Mouse (Mus musculus): Measurements from ENCODE around the gene Prr29. TPM values are rescaled to one million over a fixed set of nuclear protein-coding genes. Genes with fewer than 3 reads are reported as not detected.

The Prr29 gene
- polyA plus RNA-seq, 1 experiment from 2014 or later = 2.0 TPM

DNA sequence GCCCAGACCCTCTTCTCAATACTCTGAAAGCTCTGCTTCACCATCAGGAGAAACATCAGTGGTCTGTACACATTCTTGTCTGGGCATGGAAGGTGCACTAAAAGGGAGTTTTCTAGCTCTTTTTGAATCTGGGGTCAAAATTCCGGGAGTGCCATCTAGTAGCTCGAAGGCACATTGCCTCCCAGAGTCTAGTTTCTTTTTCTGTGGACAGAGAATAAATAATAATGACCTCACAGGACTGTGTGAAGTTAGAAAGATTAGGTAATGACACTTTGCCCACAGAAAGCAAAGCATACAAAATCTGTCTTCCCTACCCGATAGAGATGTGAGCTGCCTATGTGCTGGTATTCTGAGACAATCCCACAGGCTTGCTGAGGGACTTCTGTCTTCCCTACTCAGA lies 45.2 kb downstream of the Prr29 start:
- no peak for ATAC-seq (ENCODE audit: low read depth)
- Histone ChIP-seq H3K27ac (ENCODE audit: low read length) (no peak overlapping the region), H3K9ac (ENCODE audit: low read length) (no peak overlapping the region), H3K4me2 (ENCODE audit: low read depth, low read length) (no peak overlapping the region), H3K4me1 (replicated peaks; ENCODE audit: control insufficient read depth, insufficient read depth, low read length) (no peaks in the 10 kb centered on the region), H3K27me3 (ENCODE audit: control insufficient read depth, insufficient read depth, low read depth, low read length) (no peaks in the 10 kb centered on the region), H3K4me3 (ENCODE audit: low read length) (no peak overlapping the region), H3K9me3 (ENCODE audit: control insufficient read depth, low read length) (no peaks in the 10 kb centered on the region), H3K36me3 (ENCODE audit: control insufficient read depth, insufficient read depth, low read length) (peaks cover 13% of the 10 kb centered on the region; the same call in 1 of the 2 replicates)
- 68% methylated on average over 3 of the region's 3 CpGs for WGBS

DNA sequence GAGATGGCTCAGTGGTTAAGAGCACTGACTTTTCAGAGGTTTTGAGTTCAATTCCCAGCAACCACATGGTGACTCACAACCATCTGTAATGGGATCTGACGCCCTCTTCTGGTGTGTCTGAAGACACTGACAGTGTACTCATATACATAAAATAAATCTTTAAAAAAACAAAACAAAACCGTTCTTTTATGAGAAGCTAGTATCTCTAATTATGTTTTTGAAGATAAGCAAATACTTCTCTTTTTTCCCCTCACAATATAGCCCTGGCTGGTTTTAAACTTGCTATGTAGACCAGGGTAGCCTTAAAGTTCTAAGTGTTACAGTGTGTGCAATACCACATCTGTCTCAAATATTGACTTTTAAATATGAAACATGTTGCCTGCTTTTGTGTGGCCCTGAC lies 45.9 kb downstream of the Prr29 start:
- Histone ChIP-seq H3K4me1 (replicated peaks; ENCODE audit: control insufficient read depth, insufficient read depth, low read length) (no peaks in the 10 kb centered on the region), H3K9ac (ENCODE audit: low read length) (no peak overlapping the region), H3K4me2 (ENCODE audit: low read depth, low read length) (no peak overlapping the region), H3K4me3 (ENCODE audit: low read length) (no peak overlapping the region), H3K9me3 (ENCODE audit: control insufficient read depth, low read length) (no peaks in the 10 kb centered on the region), H3K27ac (ENCODE audit: low read length) (no peak overlapping the region), H3K27me3 (ENCODE audit: control insufficient read depth, insufficient read depth, low read depth, low read length) (no peaks in the 10 kb centered on the region), H3K36me3 (ENCODE audit: control insufficient read depth, insufficient read depth, low read length) (peaks cover 13% of the 10 kb centered on the region; the same call in 1 of the 2 replicates)
- WGBS = 76% methylated on average over 2 of the region's 2 CpGs
- no peak for ATAC-seq (ENCODE audit: low read depth)

GRCm38 (mm10) chr11:106412641-106413360 lies 47.5 kb downstream of the Prr29 start:
- H3K27me3 ChIP-seq (ENCODE audit: control insufficient read depth, insufficient read depth, low read depth, low read length) = no peaks in the 10 kb centered on the region
- no peak overlapping the region for H3K4me2 ChIP-seq (ENCODE audit: low read depth, low read length)
- whole genome bisulfite sequencing = 81% methylated on average over 3 of the region's 3 CpGs
- no peak overlapping the region for H3K4me3 ChIP-seq (ENCODE audit: low read length)
- no peak for ATAC-seq (ENCODE audit: low read depth)
- H3K36me3 ChIP-seq (ENCODE audit: control insufficient read depth, insufficient read depth, low read length) = peaks cover 6% of the 10 kb centered on the region; the same call in 1 of the 2 replicates
- no peak overlapping the region for H3K9ac ChIP-seq (ENCODE audit: low read length)
- H3K27ac ChIP-seq (ENCODE audit: low read length) = no peak overlapping the region
- no peaks in the 10 kb centered on the region for H3K4me1 ChIP-seq (replicated peaks; ENCODE audit: control insufficient read depth, insufficient read depth, low read length)
- no peaks in the 10 kb centered on the region for H3K9me3 ChIP-seq (ENCODE audit: control insufficient read depth, low read length)

DNA sequence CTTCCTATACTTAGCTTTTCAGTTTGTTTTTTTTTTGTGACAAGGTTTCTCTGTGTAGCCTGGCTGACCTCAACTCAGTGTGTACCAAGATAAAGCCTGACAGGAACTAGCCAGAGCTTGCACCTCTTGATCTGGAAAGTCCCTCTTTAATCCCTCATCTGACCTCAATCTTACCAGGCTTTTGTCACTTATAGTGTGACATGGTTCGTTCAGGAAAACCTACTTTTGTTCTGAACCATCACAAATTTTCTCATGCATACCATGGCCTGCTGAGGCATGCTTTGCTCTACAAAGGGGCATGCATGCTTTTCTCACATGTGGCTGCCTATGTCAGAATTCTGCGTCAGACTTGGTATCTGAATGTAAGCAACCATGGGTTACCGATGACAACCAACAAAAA lies 51.1 kb downstream of the Prr29 start:
- ATAC-seq (ENCODE audit: low read depth) = no peak
- H3K36me3 ChIP-seq (ENCODE audit: control insufficient read depth, insufficient read depth, low read length) = peaks cover 5% of the 10 kb centered on the region; the same call in 1 of the 2 replicates
- H3K27me3 ChIP-seq (ENCODE audit: control insufficient read depth, insufficient read depth, low read depth, low read length) = no peaks in the 10 kb centered on the region
- no peaks in the 10 kb centered on the region for H3K4me1 ChIP-seq (replicated peaks; ENCODE audit: control insufficient read depth, insufficient read depth, low read length)
- WGBS = 73% methylated on average over 3 of the region's 3 CpGs
- H3K9me3 ChIP-seq (ENCODE audit: control insufficient read depth, low read length) = no peaks in the 10 kb centered on the region
- H3K27ac ChIP-seq (ENCODE audit: low read length) = no peak overlapping the region
- H3K4me2 ChIP-seq (ENCODE audit: low read depth, low read length) = no peak overlapping the region
- no peak overlapping the region for H3K4me3 ChIP-seq (ENCODE audit: low read length)
- H3K9ac ChIP-seq (ENCODE audit: low read length) = no peak overlapping the region

DNA sequence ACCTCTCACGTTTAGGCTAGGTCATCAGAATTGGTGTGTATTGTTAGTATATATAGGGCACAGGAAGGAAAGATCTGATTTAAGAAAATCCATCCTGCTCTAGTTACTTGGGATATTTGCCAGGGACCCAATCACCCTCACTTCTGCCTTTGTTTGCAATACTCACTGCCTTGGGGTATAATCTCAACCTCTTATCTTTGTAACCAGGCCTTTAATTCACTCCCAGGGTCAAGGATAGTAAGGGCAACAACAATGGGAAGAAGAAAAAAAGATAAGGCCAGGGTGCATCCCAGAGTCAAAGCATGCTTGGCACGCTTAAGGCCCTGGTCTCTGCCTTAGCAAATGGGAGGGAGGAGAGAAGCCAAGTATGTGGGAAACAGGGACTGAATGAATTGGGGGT lies 52.6 kb downstream of the Prr29 start:
- Histone ChIP-seq H3K4me1 (replicated peaks; ENCODE audit: control insufficient read depth, insufficient read depth, low read length) (no peaks in the 10 kb centered on the region), H3K4me3 (ENCODE audit: low read length) (no peak overlapping the region), H3K27ac (ENCODE audit: low read length) (no peak overlapping the region), H3K36me3 (ENCODE audit: control insufficient read depth, insufficient read depth, low read length) (peaks cover 3% of the 10 kb centered on the region; the same call in 1 of the 2 replicates), H3K4me2 (ENCODE audit: low read depth, low read length) (no peak overlapping the region), H3K9ac (ENCODE audit: low read length) (no peak overlapping the region), H3K9me3 (ENCODE audit: control insufficient read depth, low read length) (no peaks in the 10 kb centered on the region), H3K27me3 (ENCODE audit: control insufficient read depth, insufficient read depth, low read depth, low read length) (no peaks in the 10 kb centered on the region)
- 76% methylated on average over 2 of the region's 2 CpGs for WGBS
- ATAC-seq (ENCODE audit: low read depth) = no peak

- no peak overlapping the region for H3K27ac ChIP-seq (ENCODE audit: low read length)
- WGBS = 28% methylated on average over 4 of the region's 4 CpGs
- no peak overlapping the region for H3K9ac ChIP-seq (ENCODE audit: low read length)
Observed at GRCm38 (mm10) chr11:106418622-106419196, 53.4 kb downstream of the Prr29 start.

DNA sequence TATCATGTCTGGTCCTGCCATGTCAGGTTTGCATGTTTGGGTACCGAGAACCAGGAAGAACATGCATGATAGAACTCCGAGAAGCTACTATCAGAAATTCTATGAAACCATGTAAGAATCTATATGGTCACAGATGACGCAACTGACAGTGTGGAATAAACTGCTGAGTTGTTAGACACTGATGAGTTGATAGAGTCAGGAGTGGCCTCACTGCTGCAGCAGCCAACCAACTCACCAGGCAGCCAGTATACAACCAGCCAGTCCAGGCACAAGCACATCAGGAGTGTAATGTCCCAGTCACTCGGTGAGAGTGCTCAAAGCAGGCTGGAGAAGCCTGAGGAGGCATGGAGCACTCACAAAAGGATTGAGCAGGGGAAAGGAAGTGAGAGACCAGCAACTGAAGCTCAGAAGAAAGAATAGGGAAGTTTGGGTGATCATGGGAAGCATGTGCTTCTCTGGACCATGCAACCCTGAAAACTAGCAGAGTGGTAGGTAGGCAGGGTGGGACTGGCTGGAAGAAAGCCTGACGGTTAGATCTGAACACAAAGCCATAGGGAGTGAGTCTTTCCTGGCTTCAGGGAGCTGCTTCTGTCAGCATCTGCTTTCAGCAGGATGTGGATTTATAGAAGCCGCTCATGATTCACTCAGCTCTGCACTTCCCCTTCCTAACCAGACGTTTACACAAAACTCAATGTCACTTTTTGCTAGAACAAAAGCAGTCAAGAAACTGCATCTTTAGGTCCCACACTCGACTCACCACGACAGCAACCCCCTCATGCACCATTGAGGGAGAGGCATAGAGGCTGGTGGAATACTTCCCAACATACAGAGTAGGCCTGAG lies 54.2 kb downstream of the Prr29 start:
- H3K9ac ChIP-seq (ENCODE audit: low read length) = no peak overlapping the region
- ATAC-seq (ENCODE audit: low read depth) = 0 out of 2 replicates have a peak, but pooled peaks have one; percentile 47
- peak overlapping the region; percentile 25; the same call in 1 of the 2 replicates for H3K27ac ChIP-seq (ENCODE audit: low read length)
- no peaks in the 10 kb centered on the region for H3K9me3 ChIP-seq (ENCODE audit: control insufficient read depth, low read length)
- no peak overlapping the region for H3K4me3 ChIP-seq (ENCODE audit: low read length)
- H3K27me3 ChIP-seq (ENCODE audit: control insufficient read depth, insufficient read depth, low read depth, low read length) = no peaks in the 10 kb centered on the region
- no peaks in the 10 kb centered on the region for H3K36me3 ChIP-seq (ENCODE audit: control insufficient read depth, insufficient read depth, low read length)
- H3K4me1 ChIP-seq (replicated peaks; ENCODE audit: control insufficient read depth, insufficient read depth, low read length) = no peaks in the 10 kb centered on the region
- H3K4me2 ChIP-seq (ENCODE audit: low read depth, low read length) = no peak overlapping the region
- WGBS = 58% methylated on average over 9 of the region's 9 CpGs

More at GRCm38 (mm10) chr11:106418622-106419196, 53.4 kb downstream of the Prr29 start:
- H3K36me3 ChIP-seq (ENCODE audit: control insufficient read depth, insufficient read depth, low read length) = peaks cover 3% of the 10 kb centered on the region; the same call in 1 of the 2 replicates
- H3K4me3 ChIP-seq (ENCODE audit: low read length) = no peak overlapping the region
- peak; percentile 60; the same call in 1 of the 2 replicates for ATAC-seq (ENCODE audit: low read depth)
- H3K27me3 ChIP-seq (ENCODE audit: control insufficient read depth, insufficient read depth, low read depth, low read length) = no peaks in the 10 kb centered on the region
- no peak overlapping the region for H3K4me2 ChIP-seq (ENCODE audit: low read depth, low read length)
- H3K9me3 ChIP-seq (ENCODE audit: control insufficient read depth, low read length) = no peaks in the 10 kb centered on the region
- no peaks in the 10 kb centered on the region for H3K4me1 ChIP-seq (replicated peaks; ENCODE audit: control insufficient read depth, insufficient read depth, low read length)

DNA sequence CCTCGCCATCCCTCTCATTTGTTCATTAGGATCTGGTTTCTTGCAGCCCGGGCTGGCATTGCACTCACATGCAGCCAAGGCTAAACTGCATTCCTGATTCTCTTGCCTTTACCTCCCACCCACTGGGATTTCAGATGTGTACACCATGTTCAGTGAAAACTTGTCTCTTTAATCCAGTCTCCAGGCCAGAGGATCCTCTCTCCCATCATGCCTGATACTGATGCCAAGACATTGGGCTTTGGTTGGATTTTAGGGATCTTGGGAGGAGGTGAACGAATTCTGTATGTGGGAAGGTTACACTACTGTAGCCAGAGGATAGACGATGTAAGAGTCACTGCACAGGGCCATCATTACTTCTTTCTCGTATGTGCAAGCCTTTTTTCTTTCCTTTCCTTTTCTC lies 59.9 kb downstream of the Prr29 start:
- Histone ChIP-seq H3K9ac (ENCODE audit: low read length) (no peak overlapping the region), H3K27ac (ENCODE audit: low read length) (no peak overlapping the region), H3K4me1 (replicated peaks; ENCODE audit: control insufficient read depth, insufficient read depth, low read length) (no peaks in the 10 kb centered on the region), H3K4me2 (ENCODE audit: low read depth, low read length) (no peak overlapping the region), H3K36me3 (ENCODE audit: control insufficient read depth, insufficient read depth, low read length) (no peaks in the 10 kb centered on the region; the same call in 1 of the 2 replicates), H3K4me3 (ENCODE audit: low read length) (no peak overlapping the region), H3K9me3 (ENCODE audit: control insufficient read depth, low read length) (no peaks in the 10 kb centered on the region), H3K27me3 (ENCODE audit: control insufficient read depth, insufficient read depth, low read depth, low read length) (no peaks in the 10 kb centered on the region)
- no peak for ATAC-seq (ENCODE audit: low read depth)
- 96% methylated on average over 5 of the region's 5 CpGs for WGBS

GRCm38 (mm10) chr11:106426447-106426846 lies 61.2 kb downstream of the Prr29 start:
- Histone ChIP-seq H3K9me3 (ENCODE audit: control insufficient read depth, low read length) (no peaks in the 10 kb centered on the region), H3K9ac (ENCODE audit: low read length) (no peak overlapping the region), H3K4me3 (ENCODE audit: low read length) (no peak overlapping the region), H3K4me2 (ENCODE audit: low read depth, low read length) (no peak overlapping the region), H3K27ac (ENCODE audit: low read length) (peak overlapping the region; percentile 66), H3K4me1 (replicated peaks; ENCODE audit: control insufficient read depth, insufficient read depth, low read length) (no peaks in the 10 kb centered on the region), H3K36me3 (ENCODE audit: control insufficient read depth, insufficient read depth, low read length) (no peaks in the 10 kb centered on the region; the same call in 1 of the 2 replicates), H3K27me3 (ENCODE audit: control insufficient read depth, insufficient read depth, low read depth, low read length) (no peaks in the 10 kb centered on the region)
- 69% methylated on average over 4 of the region's 4 CpGs for WGBS
- peak; percentile 99 for ATAC-seq (ENCODE audit: low read depth)

All from lung, embryonic 16.5 days (tissue).